Mouse (Mus musculus) liver, postnatal 0 days (tissue): Measurements from ENCODE around the gene Map9. TPM values are rescaled to one million over a fixed set of nuclear protein-coding genes. Genes with fewer than 3 reads are reported as not detected.
"Not testable (repeated sequence)": the region's sequence is repeated elsewhere in the genome, so short reads cannot be mapped to it uniquely, and the experiment has no call there.

Source experiments
- ATAC-seq: fragments of 200-750 bp; cut with Nextera tagmentation; 2 replicates; pipeline ENCODE4 v1.8.0; 2017; ENCODE audit warnings: mild to moderate bottlenecking, moderate library complexity
- DNase-seq: peaks from one replicate; pipeline ENCODE4 v3.0.0-alpha.2; 2016
- H3K27ac ChIP-seq: fragments of 300-500 bp; sonication (generic); 2 replicates; pipeline ENCODE4 v1.5.1; 2014; ENCODE audit warnings: antibody characterized with exemption, moderate library complexity, mild to moderate bottlenecking, low read depth
- H3K27me3 ChIP-seq: fragments of 300-500 bp; sonication (generic); 2 replicates; pipeline ENCODE4 v1.6.1; 2014; ENCODE audit warnings: low read length, control low read depth, mixed read lengths; ENCODE audit not compliant: insufficient read depth
- H3K36me3 ChIP-seq: fragments of 300-500 bp; sonication (generic); replicated peaks from 2 replicates; pipeline ENCODE4 v1.6.1; 2014; ENCODE audit warnings: mild to moderate bottlenecking, control low read depth, low read length, moderate library complexity, mixed read lengths; ENCODE audit not compliant: insufficient read depth
- H3K4me1 ChIP-seq: fragments of 300-500 bp; sonication (generic); 2 replicates; pipeline ENCODE4 v1.6.1; 2014; ENCODE audit warnings: antibody characterized with exemption, mild to moderate bottlenecking, control low read depth; ENCODE audit not compliant: insufficient read depth
- H3K4me2 ChIP-seq: fragments of 300-500 bp; sonication (generic); 2 replicates; pipeline ENCODE4 v1.6.1; 2014; ENCODE audit warnings: low read depth, mild to moderate bottlenecking, low read length, moderate library complexity, mixed read lengths
- H3K4me3 ChIP-seq: fragments of 300-500 bp; sonication (generic); 2 replicates; pipeline ENCODE4 v1.5.1; 2014; ENCODE audit warnings: low read depth, low read length
- H3K9ac ChIP-seq: fragments of 300-500 bp; sonication (generic); replicated peaks from 2 replicates; pipeline ENCODE4 v1.6.1; 2014; ENCODE audit warnings: mild to moderate bottlenecking, moderate library complexity
- H3K9me3 ChIP-seq: fragments of 300-500 bp; sonication (generic); 2 replicates; pipeline ENCODE4 v1.6.1; 2016; ENCODE audit warnings: mild to moderate bottlenecking, control low read depth, low read length, mixed read lengths
- CTCF ChIP-seq: sonication (generic); IDR thresholded peaks from 2 replicates; pipeline ENCODE4 v1.5.1; 2016; ENCODE audit warnings: antibody characterized with exemption, low read depth
- EP300 ChIP-seq: IDR thresholded peaks from 2 replicates; pipeline ENCODE4 v1.6.1; 2016; ENCODE audit warnings: antibody characterized with exemption, low read depth, mild to moderate bottlenecking
- WGBS: fragments of 180-500 bp; shearing (Covaris S2); extraction: QIAGEN DNeasy Blood & Tissue Kit; methylation state at CpG from one replicate; pipeline ENCODE4 v1.1.7; 2014; ENCODE audit not compliant: insufficient replicate concordance; 5-methylcytosine and 5-hydroxymethylcytosine counted together
- polyA plus RNA-seq: library from polyadenylated mRNA; unstranded; fragments of >200 nt; fragmentation: Nextera tagmentation; extraction: Ambion mirVana; gene quantifications from 2 replicates; pipeline ENCODE4 v1.2.1, GENCODE M21; 2015

Gene Map9
- 0.05 and 0.18 TPM in 2 replicates for polyA plus RNA-seq

- Histone ChIP-seq H3K9me3 (no peaks in the 10 kb centered on the region), H3K4me2 (peak within 1 kb of the TSS; percentile 67), H3K9ac (no peak within 1 kb of the TSS), H3K36me3 (no peaks in the 10 kb centered on the region), H3K4me3 (peak within 1 kb of the TSS; percentile 42), H3K4me1 (peaks cover 8% of the 10 kb centered on the region; the same call in 1 of the 2 replicates), H3K27ac (no peak within 1 kb of the TSS), H3K27me3 (no peaks in the 10 kb centered on the region)
- ATAC-seq (peak; percentile 98), DNase-seq (peak; percentile 79)
- under 1% methylated on average over 52 of the region's 54 CpGs for WGBS
- TF ChIP-seq CTCF (no peak), EP300 (no peak)
These were observed at the start of gene Map9 for GRCm38 (mm10) chr3:82357797-82358524. Gene Map9 (plus strand): TSS chr3:82358044.

- TF ChIP-seq CTCF = no peak
- TF ChIP-seq EP300 = no peak
These were observed 42.1 kb upstream of the Map9 start for GRCm38 (mm10) chr3:82315728-82316127.

GRCm38 (mm10) chr3:82326736-82327135 is 31.1 kb upstream of the Map9 start:
- not testable (repeated sequence) for H3K27ac ChIP-seq, H3K27me3 ChIP-seq, H3K4me1 ChIP-seq, H3K4me2 ChIP-seq, H3K9ac ChIP-seq, DNase-seq, H3K36me3 ChIP-seq, H3K9me3 ChIP-seq, H3K4me3 ChIP-seq, ATAC-seq
- 82% methylated on average over 1 of the region's 1 CpGs for WGBS

More at GRCm38 (mm10) chr3:82315728-82316127, 42.1 kb upstream of the Map9 start:
- WGBS = 80% methylated on average over 4 of the region's 4 CpGs
- H3K9ac ChIP-seq = no peak overlapping the region
- no peak overlapping the region for H3K4me2 ChIP-seq
- H3K4me1 ChIP-seq = no peaks in the 10 kb centered on the region
- no peak overlapping the region for H3K4me3 ChIP-seq
- no peak overlapping the region for H3K27ac ChIP-seq
- no peaks in the 10 kb centered on the region for H3K36me3 ChIP-seq
- DNase-seq (no peak), ATAC-seq (no peak)
- H3K9me3 ChIP-seq = no peaks in the 10 kb centered on the region
- H3K27me3 ChIP-seq = no peaks in the 10 kb centered on the region

- ATAC-seq (no peak), DNase-seq (no peak)
- H3K36me3 ChIP-seq = no peaks in the 10 kb centered on the region
- WGBS = 84% methylated on average over 1 of the region's 1 CpGs
- no peak overlapping the region for H3K9ac ChIP-seq
- no peak overlapping the region for H3K27ac ChIP-seq
- H3K9me3 ChIP-seq = no peaks in the 10 kb centered on the region
- H3K27me3 ChIP-seq = no peaks in the 10 kb centered on the region
- no peak overlapping the region for H3K4me3 ChIP-seq
- no peaks in the 10 kb centered on the region for H3K4me1 ChIP-seq
- H3K4me2 ChIP-seq = no peak overlapping the region
- TF ChIP-seq EP300 = no peak
- no peak for TF ChIP-seq CTCF
These were observed 25.8 kb upstream of the Map9 start for GRCm38 (mm10) chr3:82332067-82332466.

- Histone ChIP-seq H3K4me2 (no peak overlapping the region), H3K27ac (no peak overlapping the region), H3K4me1 (no peaks in the 10 kb centered on the region), H3K27me3 (no peaks in the 10 kb centered on the region), H3K9ac (no peak overlapping the region), H3K9me3 (no peaks in the 10 kb centered on the region), H3K36me3 (no peaks in the 10 kb centered on the region), H3K4me3 (no peak overlapping the region)
- DNase-seq = no peak
- no peak for ATAC-seq
- 80% methylated on average over 4 of the region's 4 CpGs for WGBS
- TF ChIP-seq EP300 (no peak), CTCF (no peak)
These were observed 25.3 kb upstream of the Map9 start for GRCm38 (mm10) chr3:82332536-82332935.

GRCm38 (mm10) chr3:82333128-82333969 is 24.5 kb upstream of the Map9 start:
- Histone ChIP-seq H3K36me3 (no peaks in the 10 kb centered on the region), H3K4me1 (no peaks in the 10 kb centered on the region), H3K9me3 (no peaks in the 10 kb centered on the region), H3K27me3 (no peaks in the 10 kb centered on the region), H3K27ac (no peak overlapping the region), H3K4me3 (peak overlapping the region; percentile 31), H3K4me2 (peak overlapping the region; percentile 61), H3K9ac (no peak overlapping the region)
- peak; percentile 57 for DNase-seq
- peak; percentile 74 for ATAC-seq
- WGBS = 6% methylated on average over 16 of the region's 16 CpGs
- TF ChIP-seq EP300 (no peak), CTCF (peak; percentile 90)
